Mouse (Mus musculus) lung, postnatal 0 days (tissue): ENCODE measurements around the gene Ell. TPM values are rescaled to one million over a fixed set of nuclear protein-coding genes. Genes with fewer than 3 reads are reported as not detected.

Source experiments
- ATAC-seq: fragments of 200-750 bp; cut with Nextera tagmentation; 2 replicates; pipeline ENCODE4 v1.8.0; 2017; ENCODE audit warnings: moderate library complexity
- DNase-seq: peaks from one replicate; pipeline ENCODE4 v3.0.0-alpha.2; 2016; ENCODE audit warnings: low spot score
- H3K27ac ChIP-seq: fragments of 300-500 bp; sonication (generic); 2 replicates; pipeline ENCODE4 v1.5.1; 2014; ENCODE audit warnings: antibody characterized with exemption, mild to moderate bottlenecking, low read length, mixed read lengths
- H3K27me3 ChIP-seq: fragments of 300-500 bp; sonication (generic); replicated peaks from 2 replicates; pipeline ENCODE4 v1.6.1; 2014; ENCODE audit warnings: low read length, mixed read lengths; ENCODE audit not compliant: insufficient read depth
- H3K36me3 ChIP-seq: fragments of 300-500 bp; sonication (generic); 2 replicates; pipeline ENCODE4 v1.6.1; 2014; ENCODE audit warnings: low read length, mixed read lengths; ENCODE audit not compliant: insufficient read depth
- H3K4me1 ChIP-seq: fragments of 300-500 bp; sonication (generic); 2 replicates; pipeline ENCODE4 v1.6.1; 2014; ENCODE audit warnings: antibody characterized with exemption, low read depth, low read length, mixed read lengths; ENCODE audit not compliant: insufficient read depth
- H3K4me2 ChIP-seq: fragments of 300-500 bp; sonication (generic); replicated peaks from 2 replicates; pipeline ENCODE4 v1.6.1; 2014; ENCODE audit warnings: low read depth, mild to moderate bottlenecking, low read length, moderate library complexity, mixed read lengths
- H3K4me3 ChIP-seq: fragments of 300-500 bp; sonication (generic); 2 replicates; pipeline ENCODE4 v1.5.1; 2014; ENCODE audit warnings: low read depth, low read length
- H3K9ac ChIP-seq: fragments of 300-500 bp; sonication (generic); replicated peaks from 2 replicates; pipeline ENCODE4 v1.6.1; 2014; ENCODE audit warnings: low read depth, mild to moderate bottlenecking
- H3K9me3 ChIP-seq: fragments of 300-500 bp; sonication (generic); 2 replicates; pipeline ENCODE4 v1.6.1; 2016; ENCODE audit warnings: low read length, mixed read lengths
- CTCF ChIP-seq: IDR thresholded peaks from 2 replicates; pipeline ENCODE4 v1.5.1; 2016; ENCODE audit warnings: antibody characterized with exemption, mild to moderate bottlenecking
- EP300 ChIP-seq: IDR thresholded peaks from 2 replicates; pipeline ENCODE4 v1.6.1; 2016; ENCODE audit warnings: antibody characterized with exemption, mild to moderate bottlenecking, control low read depth
- WGBS: fragments of 180-500 bp; shearing (Covaris S2); extraction: QIAGEN DNeasy Blood & Tissue Kit; methylation state at CpG from one replicate; pipeline ENCODE4 v1.1.7; 2014; 5-methylcytosine and 5-hydroxymethylcytosine counted together
- polyA plus RNA-seq: library from polyadenylated mRNA; unstranded; fragments of >200 nt; fragmentation: Nextera tagmentation; extraction: Ambion mirVana; gene quantifications from 2 replicates; pipeline ENCODE4 v1.2.1, GENCODE M21; 2015

Gene Ell
- polyA plus RNA-seq, 1 experiment from 2014 or later: 13.0 TPM

DNA sequence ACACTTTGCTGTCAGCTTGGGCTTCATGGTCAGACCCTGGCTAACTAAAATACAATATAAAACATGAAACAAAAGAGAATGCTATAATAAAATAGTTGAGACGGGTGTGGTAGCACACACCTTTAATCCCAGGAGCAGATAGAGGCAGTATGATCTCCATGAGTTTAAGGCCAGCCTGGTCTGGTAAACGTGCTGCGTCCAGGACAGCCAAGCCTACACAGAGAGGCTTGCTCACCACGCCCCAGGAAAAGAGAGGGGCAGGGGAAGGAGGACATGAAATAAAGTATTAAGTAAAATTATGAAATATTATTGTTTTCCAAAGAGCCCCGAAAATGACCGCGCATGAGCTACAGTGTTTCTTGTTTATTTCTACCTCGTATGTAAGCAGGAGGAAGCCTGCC is 12.1 kb upstream of the Ell start:
- no peaks in the 10 kb centered on the region for H3K9me3 ChIP-seq
- 0 out of 2 replicates have a peak, but pooled peaks cover 4% of the 10 kb centered on the region for H3K4me1 ChIP-seq
- DNase-seq: no peak
- no peaks in the 10 kb centered on the region for H3K27me3 ChIP-seq
- peak overlapping the region; percentile 96 for H3K4me3 ChIP-seq
- WGBS: under 1% methylated on average over 8 of the region's 8 CpGs
- H3K36me3 ChIP-seq: peaks cover 8% of the 10 kb centered on the region
- H3K9ac ChIP-seq: peak overlapping the region; percentile 95
- no peak for TF ChIP-seq EP300
- no peak for TF ChIP-seq CTCF
- H3K4me2 ChIP-seq: peak overlapping the region; percentile 78
- H3K27ac ChIP-seq: peak overlapping the region; percentile 88
- ATAC-seq: peak; percentile 24; the same call in 1 of the 2 replicates

DNA sequence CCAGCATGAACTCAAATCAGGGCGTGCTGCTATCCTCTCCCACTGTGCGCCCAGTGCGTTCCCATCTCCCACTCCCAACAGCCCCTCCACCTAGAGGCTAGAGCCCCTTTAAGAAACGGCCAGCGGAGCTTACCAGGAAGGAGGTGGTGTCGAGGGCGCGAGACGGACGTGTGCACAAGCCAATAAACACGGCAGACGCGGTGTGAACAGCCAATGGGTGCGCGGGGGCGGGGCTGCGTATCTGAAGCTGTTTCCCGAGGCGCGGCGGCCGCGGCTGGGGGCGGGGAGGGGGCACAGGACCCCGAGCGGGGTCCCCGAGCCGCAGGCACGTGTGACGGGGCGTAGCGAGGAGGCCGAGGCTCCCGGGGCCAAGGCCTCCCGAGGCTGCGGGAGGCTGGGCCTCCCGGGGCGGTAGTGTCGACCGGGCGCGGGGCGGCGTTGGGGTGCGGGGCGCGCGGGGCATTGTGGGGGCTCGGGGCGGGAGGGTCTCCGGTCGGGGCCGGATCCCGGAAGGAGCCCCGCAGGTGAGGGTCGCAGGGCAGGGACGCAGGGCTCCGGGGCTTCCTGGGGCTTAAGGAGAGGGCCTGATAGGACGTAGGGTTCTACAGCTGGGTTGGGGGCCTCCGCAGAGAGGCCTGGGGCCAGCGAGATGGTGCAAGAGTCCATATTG is 11.6 kb upstream of the Ell start, which contains the start of the genes Fkbp8 and Kxd1:
Gene Fkbp8, plus strand, starts transcription at position 213 of the 670 bp plus-strand sequence.
Gene Kxd1, minus strand, starts transcription at position 445 of the 670 bp plus-strand sequence.
- Histone ChIP-seq H3K4me1 (0 out of 2 replicates have a peak, but pooled peaks cover 4% of the 10 kb centered on the region), H3K27ac (peak within 1 kb of the TSS; percentile 88), H3K27me3 (no peaks in the 10 kb centered on the region), H3K4me2 (peak within 1 kb of the TSS; percentile 78), H3K9ac (peak within 1 kb of the TSS; percentile 95), H3K36me3 (peaks cover 14% of the 10 kb centered on the region), H3K4me3 (peak within 1 kb of the TSS; percentile 96), H3K9me3 (no peaks in the 10 kb centered on the region)
- 0% methylated on average over 48 of the region's 61 CpGs for WGBS
- peak; percentile 97 for DNase-seq
- TF ChIP-seq CTCF (peak; percentile 43), EP300 (no peak)
- peak; percentile 89 for ATAC-seq

DNA sequence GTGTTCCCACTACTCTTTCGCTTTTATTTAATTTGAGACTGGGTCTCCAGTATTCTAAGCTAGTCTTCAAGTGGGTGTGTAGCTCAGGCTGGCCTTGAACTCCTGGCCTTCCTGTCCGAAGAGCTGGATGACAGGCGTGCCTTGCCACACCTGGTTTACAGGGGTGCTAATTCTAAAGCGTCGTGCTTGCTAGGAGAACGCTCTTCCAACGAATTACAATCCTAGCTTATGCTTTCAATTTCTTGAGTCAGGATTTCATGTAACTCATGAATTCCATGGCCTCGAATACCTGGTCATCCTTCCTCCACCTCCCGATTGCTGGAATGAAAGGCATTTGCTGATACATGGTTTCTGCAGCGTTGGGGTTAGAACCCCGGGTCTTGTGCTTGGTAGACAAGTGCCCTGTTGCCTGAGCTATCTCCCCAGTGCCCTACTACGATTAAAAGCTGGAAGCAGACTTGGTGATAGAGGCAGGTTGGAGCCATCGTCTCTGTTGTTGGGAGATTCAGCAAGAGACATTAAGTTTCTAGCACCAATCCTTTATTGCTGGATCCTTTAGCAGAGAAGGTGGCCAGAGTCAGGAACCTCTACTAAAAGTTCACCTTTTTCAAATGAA is 11.0 kb upstream of the Ell start:
- DNase-seq (no peak), ATAC-seq (no peak)
- H3K36me3 ChIP-seq: peaks cover 15% of the 10 kb centered on the region
- peak overlapping the region; percentile 88 for H3K27ac ChIP-seq
- H3K4me2 ChIP-seq: peak overlapping the region; percentile 78
- H3K9ac ChIP-seq: peak overlapping the region; percentile 95
- H3K4me3 ChIP-seq: peak overlapping the region; percentile 96
- TF ChIP-seq CTCF (no peak), EP300 (no peak)
- H3K4me1 ChIP-seq: 0 out of 2 replicates have a peak, but pooled peaks cover 3% of the 10 kb centered on the region
- no peaks in the 10 kb centered on the region for H3K9me3 ChIP-seq
- H3K27me3 ChIP-seq: no peaks in the 10 kb centered on the region
- WGBS: 16% methylated on average over 13 of the region's 13 CpGs

DNA sequence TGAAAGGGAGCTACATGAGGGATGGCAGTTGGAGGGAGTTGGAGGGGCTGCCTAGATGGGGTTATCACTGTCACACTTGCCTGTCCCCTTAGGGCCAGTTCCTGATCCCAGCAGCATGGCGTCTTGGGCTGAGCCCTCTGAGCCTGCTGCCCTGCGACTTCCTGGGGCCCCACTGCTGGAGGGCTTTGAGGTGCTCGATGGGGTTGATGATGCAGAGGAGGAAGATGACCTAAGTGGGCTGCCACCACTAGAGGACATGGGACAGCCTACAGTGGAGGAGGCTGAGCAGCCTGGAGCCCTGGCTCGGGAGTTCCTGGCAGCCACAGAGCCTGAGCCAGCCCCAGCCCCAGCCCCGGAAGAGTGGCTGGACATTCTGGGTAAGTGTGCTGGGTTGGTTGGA is 10.0 kb upstream of the Ell start:
- no peak for TF ChIP-seq CTCF
- no peak for TF ChIP-seq EP300
- Histone ChIP-seq H3K4me3 (no peak overlapping the region), H3K27ac (no peak overlapping the region), H3K36me3 (peaks cover 15% of the 10 kb centered on the region), H3K27me3 (no peaks in the 10 kb centered on the region), H3K9me3 (no peaks in the 10 kb centered on the region), H3K4me1 (no peaks in the 10 kb centered on the region), H3K9ac (no peak overlapping the region), H3K4me2 (no peak overlapping the region)
- no peak for DNase-seq
- 74% methylated on average over 5 of the region's 5 CpGs for WGBS
- ATAC-seq: no peak

DNA sequence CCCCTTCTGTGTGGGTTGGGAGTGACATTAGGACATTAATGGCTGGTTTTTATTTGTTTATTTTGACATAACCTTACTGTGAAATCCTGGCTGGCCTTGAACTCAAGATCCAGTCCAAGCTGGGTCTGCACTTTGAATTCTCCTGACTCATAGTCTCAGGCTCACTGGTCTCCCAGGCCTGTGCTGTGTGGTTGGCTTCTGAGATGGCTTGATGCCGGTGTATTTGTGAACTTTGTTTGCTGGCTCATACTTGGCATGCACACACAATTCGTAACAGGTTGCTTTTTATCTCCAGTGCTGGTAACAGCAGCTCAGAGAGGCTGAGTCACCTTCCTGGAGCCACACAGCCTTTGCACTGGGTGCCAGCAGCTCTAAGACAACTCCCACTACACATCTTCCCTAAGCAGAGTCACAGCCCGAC is 9.5 kb upstream of the Ell start:
- DNase-seq: no peak
- H3K27ac ChIP-seq: no peak overlapping the region
- no peak overlapping the region for H3K4me2 ChIP-seq
- H3K9me3 ChIP-seq: no peaks in the 10 kb centered on the region
- TF ChIP-seq EP300 (no peak), CTCF (no peak)
- H3K9ac ChIP-seq: no peak overlapping the region
- no peaks in the 10 kb centered on the region for H3K27me3 ChIP-seq
- no peaks in the 10 kb centered on the region for H3K4me1 ChIP-seq
- peaks cover 15% of the 10 kb centered on the region for H3K36me3 ChIP-seq
- no peak overlapping the region for H3K4me3 ChIP-seq
- ATAC-seq: no peak
- WGBS: 91% methylated on average over 3 of the region's 3 CpGs

DNA sequence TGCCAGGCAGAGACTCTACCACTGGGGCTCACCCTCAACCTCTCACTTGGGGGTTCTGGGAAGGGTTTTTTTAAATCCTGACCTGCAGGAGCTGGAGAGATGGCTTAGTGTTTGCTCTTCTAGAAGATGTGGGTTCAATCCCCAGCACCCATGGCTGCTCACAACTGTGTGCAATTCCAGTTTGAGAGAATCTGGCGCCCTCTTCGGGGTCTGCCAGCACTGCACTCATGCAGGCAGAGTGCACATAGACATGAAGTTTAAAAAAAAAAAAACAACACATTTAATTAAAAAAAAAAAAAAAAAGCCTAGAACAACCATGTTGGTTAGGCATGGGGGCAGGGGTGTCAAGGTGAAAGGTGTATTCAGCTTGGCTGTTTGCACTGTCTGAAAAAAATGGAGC is 8.9 kb upstream of the Ell start:
- no peak overlapping the region for H3K9ac ChIP-seq
- H3K9me3 ChIP-seq: no peaks in the 10 kb centered on the region
- no peak for TF ChIP-seq EP300
- TF ChIP-seq CTCF: peak; percentile 22; the same call in 1 of the 2 replicates
- H3K27me3 ChIP-seq: no peaks in the 10 kb centered on the region
- H3K4me1 ChIP-seq: no peaks in the 10 kb centered on the region
- no peak overlapping the region for H3K27ac ChIP-seq
- H3K36me3 ChIP-seq: peaks cover 15% of the 10 kb centered on the region
- DNase-seq: no peak
- H3K4me2 ChIP-seq: no peak overlapping the region
- ATAC-seq: no peak
- WGBS: 94% methylated on average over 2 of the region's 2 CpGs
- no peak overlapping the region for H3K4me3 ChIP-seq
